Mouse (Mus musculus) thymus, adult 2 months (tissue): Measurements from ENCODE around the gene Usp37. TPM values are rescaled to one million over a fixed set of nuclear protein-coding genes. Genes with fewer than 3 reads are reported as not detected.

Experiments
- DNase-seq: peaks from one replicate; pipeline ENCODE4 v3.0.0; 2021
- H3K27ac ChIP-seq: fragments of 200-500 bp; 2 replicates; pipeline ENCODE4 v1.5.1; 2012; ENCODE audit warnings: low read length, control low read depth; ENCODE audit not compliant: control insufficient read depth, insufficient read depth
- H3K27me3 ChIP-seq: fragments of 200-500 bp; 2 replicates; pipeline ENCODE4 v1.6.1; 2012; ENCODE audit warnings: mild to moderate bottlenecking, low read length, moderate library complexity, mixed read lengths; ENCODE audit not compliant: control insufficient read depth, insufficient read depth
- H3K36me3 ChIP-seq: fragments of 200-500 bp; 2 replicates; pipeline ENCODE4 v1.6.1; 2012; ENCODE audit warnings: mild to moderate bottlenecking, low read length, moderate library complexity; ENCODE audit not compliant: control insufficient read depth, insufficient read depth
- H3K4me1 ChIP-seq: fragments of 200-500 bp; replicated peaks from 2 replicates; pipeline ENCODE4 v1.6.1; 2012; ENCODE audit warnings: low read length; ENCODE audit not compliant: control insufficient read depth, insufficient read depth
- H3K4me3 ChIP-seq: fragments of 200-500 bp; 2 replicates; pipeline ENCODE4 v1.5.1; 2012; ENCODE audit warnings: mild to moderate bottlenecking, low read length, control low read depth, moderate library complexity; ENCODE audit not compliant: control insufficient read depth, insufficient read depth
- CTCF ChIP-seq: fragments of 200-500 bp; IDR thresholded peaks from 2 replicates; pipeline ENCODE4 v1.5.1; 2012; ENCODE audit warnings: mild to moderate bottlenecking, control low read depth, low read length, moderate library complexity, borderline replicate concordance; ENCODE audit not compliant: control insufficient read depth, poor library complexity, insufficient read depth; ENCODE audit errors: extremely low read depth
- POLR2A ChIP-seq: fragments of 200-500 bp; IDR thresholded peaks from 2 replicates; pipeline ENCODE4 v1.6.1; 2012; ENCODE audit warnings: mild to moderate bottlenecking, low read length, control low read depth, moderate library complexity; ENCODE audit not compliant: control insufficient read depth, poor library complexity, insufficient read depth; ENCODE audit errors: extremely low read depth
- WGBS: fragments of 180-500 bp; shearing (Covaris S2); methylation state at CpG from one replicate; pipeline ENCODE4 v1.1.7; 2018; 5-methylcytosine and 5-hydroxymethylcytosine counted together
- polyA plus RNA-seq: library from polyadenylated mRNA; depleted of rRNA; stranded (reverse); fragments of >200 nt; gene quantifications from 2 replicates; pipeline ENCODE4 v1.2.3, GENCODE M21; 2012; rRNA removed

Gene Usp37
- 7.3 and 8.6 TPM in 2 replicates for polyA plus RNA-seq

DNA sequence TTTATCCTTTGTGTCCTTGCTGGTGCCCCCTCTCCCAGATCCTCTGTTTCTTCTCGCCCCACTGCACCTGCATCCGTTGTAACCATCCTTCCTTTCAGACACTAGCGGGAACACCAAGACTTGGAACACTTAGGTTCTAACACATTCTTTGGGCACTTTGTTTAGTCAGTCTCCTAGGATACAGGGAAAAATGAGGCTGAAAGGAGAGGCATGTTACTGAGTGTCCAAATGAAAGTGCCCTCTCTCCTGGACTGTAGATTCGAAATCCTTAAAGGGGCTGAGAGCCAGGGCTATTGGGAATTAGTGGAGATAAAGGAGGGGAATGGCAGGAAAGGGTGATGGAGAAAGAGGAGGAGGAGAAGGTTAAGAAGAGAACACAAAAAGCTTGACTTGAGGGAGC lies at the start of gene Usp37:
TSS of gene Usp37 (minus strand) at position 101 of the 400 bp plus-strand sequence.
- Histone ChIP-seq H3K27ac (no peak within 1 kb of the TSS), H3K27me3 (no peaks in the 10 kb centered on the region)
- WGBS = 93% methylated on average over 4 of the region's 4 CpGs

DNA sequence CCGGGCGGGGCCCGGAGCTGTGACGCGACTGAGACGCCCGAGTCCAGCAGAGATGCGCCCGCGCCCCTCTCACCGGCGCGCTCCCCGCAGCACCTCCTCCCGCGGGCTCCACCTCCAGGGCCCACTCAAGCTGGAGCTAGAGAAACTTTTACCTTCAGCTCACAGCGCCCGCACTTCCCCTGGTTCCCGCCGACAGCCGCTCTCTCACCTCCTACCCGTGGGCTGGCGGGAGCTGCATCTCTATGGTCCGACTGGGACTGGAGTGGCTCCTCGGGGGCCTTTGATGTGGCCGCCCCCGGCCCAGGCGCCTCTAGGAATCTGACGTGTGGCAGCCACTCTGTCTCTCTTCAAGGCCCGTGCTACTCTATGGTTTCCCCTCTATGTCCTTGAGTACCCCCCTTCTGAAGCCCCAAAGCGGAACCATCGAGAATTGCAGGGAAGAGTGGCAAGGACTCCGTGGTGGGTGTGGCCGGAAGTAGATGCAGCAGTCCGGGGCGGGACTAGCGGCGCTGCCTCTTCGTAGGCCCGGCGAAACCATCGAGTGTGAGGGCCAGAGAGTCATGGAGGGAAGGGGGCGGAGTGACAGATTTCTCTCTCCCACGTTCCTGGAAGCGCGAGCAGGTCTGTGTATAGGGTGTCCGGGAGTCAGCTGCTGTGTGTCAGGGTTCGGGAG lies 43.8 kb upstream of the Usp37 start, which contains the start of the genes Zfp142 and Bcs1l:
TSS of gene Zfp142 (minus strand) at position 474 of the 673 bp plus-strand sequence.
TSS of gene Bcs1l (plus strand) at position 517 of the 673 bp plus-strand sequence.
- peak within 1 kb of the TSS; percentile 80 for H3K4me3 ChIP-seq
- TF ChIP-seq POLR2A (peak; percentile 83), CTCF (no peak)
- no peaks in the 10 kb centered on the region for H3K27me3 ChIP-seq
- no peaks in the 10 kb centered on the region for H3K36me3 ChIP-seq
- peak; percentile 100 for DNase-seq
- WGBS = under 1% methylated on average over 48 of the region's 48 CpGs
- H3K27ac ChIP-seq = peak within 1 kb of the TSS; percentile 19
- H3K4me1 ChIP-seq = peaks cover 6% of the 10 kb centered on the region

More for the DNA sequence above, at the start of gene Usp37:
- Histone ChIP-seq H3K4me3 (no peak within 1 kb of the TSS), H3K36me3 (no peaks in the 10 kb centered on the region), H3K4me1 (no peaks in the 10 kb centered on the region)
- DNase-seq = no peak
- TF ChIP-seq CTCF (no peak), POLR2A (no peak)

DNA sequence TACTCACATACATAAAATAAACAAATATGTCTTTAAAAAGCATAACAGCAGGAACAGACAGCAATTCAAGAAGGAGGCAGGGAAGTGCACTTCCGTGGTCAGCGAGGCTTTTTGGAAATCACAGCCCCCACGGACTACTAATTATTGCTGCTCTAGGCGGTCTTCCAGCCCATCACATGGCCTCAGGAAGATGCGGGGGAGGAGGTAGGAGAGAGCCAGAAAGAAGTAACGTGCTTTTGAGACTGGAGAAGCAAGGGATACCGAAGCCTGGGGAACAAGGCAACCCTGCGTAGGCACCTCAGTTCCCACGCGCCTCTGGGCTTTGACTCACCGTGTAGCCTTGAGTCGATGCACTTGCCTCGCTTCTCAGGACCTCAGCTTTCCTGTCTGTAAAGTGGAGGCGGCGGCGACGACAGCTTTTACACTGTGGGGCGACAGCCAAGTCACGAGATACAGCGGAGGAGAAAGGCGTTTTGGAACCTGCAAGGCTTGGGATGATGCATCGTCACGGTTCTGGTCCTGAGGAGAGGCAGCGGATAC lies 43.2 kb upstream of the Usp37 start:
- H3K27me3 ChIP-seq = no peaks in the 10 kb centered on the region
- H3K4me3 ChIP-seq = peak overlapping the region; percentile 73
- peaks cover 5% of the 10 kb centered on the region; the same call in 1 of the 2 replicates for H3K36me3 ChIP-seq
- H3K4me1 ChIP-seq = peaks cover 6% of the 10 kb centered on the region
- WGBS = under 1% methylated on average over 24 of the region's 24 CpGs
- TF ChIP-seq CTCF = 0 out of 2 replicates have a peak, but pooled peaks have one; percentile 12
- TF ChIP-seq POLR2A = no peak
- peak overlapping the region; percentile 19 for H3K27ac ChIP-seq
- no peak for DNase-seq

DNA sequence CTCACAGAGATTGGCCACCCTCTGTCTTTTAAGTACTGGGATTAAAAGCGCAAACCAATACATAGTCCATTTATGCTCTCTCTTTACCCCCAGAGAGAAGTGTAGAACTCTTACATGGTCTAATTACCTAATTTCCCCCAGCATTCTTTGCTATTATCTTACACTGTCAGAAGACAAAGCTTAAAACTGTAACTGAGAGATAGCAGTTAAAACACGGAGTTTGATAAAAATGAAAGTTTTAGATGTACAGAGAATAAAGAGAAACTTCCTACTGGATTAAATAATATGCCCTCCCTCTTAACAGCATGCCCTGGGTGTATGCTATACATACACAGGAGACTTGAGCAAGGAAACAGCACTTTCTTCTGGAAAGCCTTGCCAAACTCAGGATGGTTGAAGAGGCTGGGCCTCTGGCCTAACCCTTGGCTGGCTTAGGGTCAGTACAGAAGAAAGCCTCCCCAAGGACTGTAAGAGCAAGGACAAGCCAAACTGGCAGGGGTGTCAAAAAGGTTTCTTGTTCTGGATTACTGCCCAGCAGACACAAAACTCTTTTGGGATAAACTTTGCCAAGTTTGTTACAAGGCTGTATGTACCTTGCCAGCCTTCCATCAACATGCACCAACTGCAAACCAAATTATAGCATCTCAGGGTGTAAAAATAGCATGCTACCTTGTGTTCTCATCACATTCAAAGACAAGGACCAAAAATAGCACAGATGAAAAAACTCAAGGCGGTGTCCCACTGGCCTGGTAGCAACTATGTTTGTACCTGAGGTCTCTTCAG lies 40.7 kb upstream of the Usp37 start:
- WGBS = 93% methylated on average over 3 of the region's 3 CpGs
- Histone ChIP-seq H3K36me3 (peaks cover 6% of the 10 kb centered on the region), H3K27me3 (no peaks in the 10 kb centered on the region), H3K4me1 (peaks cover 6% of the 10 kb centered on the region), H3K4me3 (no peak overlapping the region), H3K27ac (no peak overlapping the region)
- no peak for TF ChIP-seq POLR2A
- TF ChIP-seq CTCF = no peak
- no peak for DNase-seq

DNA sequence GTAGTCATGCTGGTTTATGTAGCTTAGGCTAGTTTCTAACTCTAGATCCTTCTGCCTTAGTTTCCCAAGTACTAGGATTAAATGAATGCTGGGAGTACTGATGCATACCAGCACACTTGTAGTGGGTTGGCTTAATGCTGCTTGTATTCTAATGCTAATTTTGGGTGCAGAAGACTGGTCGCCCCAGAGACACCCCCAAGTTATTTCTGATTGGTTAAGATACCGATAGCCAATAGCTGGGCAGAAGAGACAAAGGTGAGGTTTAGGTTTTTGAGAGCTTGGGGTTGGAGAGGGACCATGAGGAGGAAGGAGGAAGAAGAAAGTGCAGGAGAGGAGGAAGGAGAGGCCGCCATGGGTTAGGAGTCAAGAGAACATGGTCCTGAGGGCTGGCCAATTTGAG lies 38.5 kb upstream of the Usp37 start:
- H3K27ac ChIP-seq = no peak overlapping the region
- H3K27me3 ChIP-seq = no peaks in the 10 kb centered on the region
- no peak for DNase-seq
- 94% methylated on average over 3 of the region's 3 CpGs for WGBS
- H3K4me3 ChIP-seq = no peak overlapping the region
- peaks cover 25% of the 10 kb centered on the region for H3K36me3 ChIP-seq
- H3K4me1 ChIP-seq = peaks cover 6% of the 10 kb centered on the region
- TF ChIP-seq CTCF = no peak
- no peak for TF ChIP-seq POLR2A
